Mouse (Mus musculus) stomach, embryonic 14.5 days (tissue): ENCODE data around the gene Gstz1. TPM values are rescaled to one million over a fixed set of nuclear protein-coding genes. Genes with fewer than 3 reads are reported as not detected.
A peak's percentile ranks its signal among the peaks of the same experiment; 100 is the strongest.

ENCODE experiments used
- ATAC-seq: fragments of 200-750 bp; cut with Nextera tagmentation; 2 replicates; pipeline ENCODE4 v1.8.0; 2017; ENCODE audit warnings: low read depth, moderate TSS enrichment; ENCODE audit not compliant: insufficient number of reproducible peaks, insufficient read depth, low FRiP score
- H3K27ac ChIP-seq: fragments of 300-500 bp; sonication (generic); 2 replicates; pipeline ENCODE4 v1.5.1; 2014; ENCODE audit warnings: mild to moderate bottlenecking, low read length, moderate library complexity, mixed read lengths
- H3K27me3 ChIP-seq: fragments of 300-500 bp; sonication (generic); 2 replicates; pipeline ENCODE4 v1.6.1; 2014; ENCODE audit warnings: low read length, control low read depth, mixed read lengths; ENCODE audit not compliant: control insufficient read depth, insufficient read depth
- H3K36me3 ChIP-seq: fragments of 300-500 bp; sonication (generic); 2 replicates; pipeline ENCODE4 v1.6.1; 2014; ENCODE audit warnings: mild to moderate bottlenecking, control low read depth, low read length, moderate library complexity, mixed read lengths; ENCODE audit not compliant: control insufficient read depth, insufficient read depth
- H3K4me1 ChIP-seq: fragments of 300-500 bp; sonication (generic); 2 replicates; pipeline ENCODE4 v1.6.1; 2014; ENCODE audit warnings: low read length, control low read depth, mixed read lengths; ENCODE audit not compliant: control insufficient read depth, insufficient read depth
- H3K4me2 ChIP-seq: fragments of 300-500 bp; sonication (generic); replicated peaks from 2 replicates; pipeline ENCODE4 v1.6.1; 2014; ENCODE audit warnings: low read depth, low read length, control low read depth
- H3K4me3 ChIP-seq: fragments of 300-500 bp; sonication (generic); 2 replicates; pipeline ENCODE4 v1.5.1; 2014; ENCODE audit warnings: low read depth, low read length, control low read depth
- H3K9ac ChIP-seq: fragments of 300-500 bp; sonication (generic); replicated peaks from 2 replicates; pipeline ENCODE4 v1.6.1; 2014; ENCODE audit warnings: low read depth, mild to moderate bottlenecking, control low read depth, low read length, moderate library complexity, mixed read lengths
- H3K9me3 ChIP-seq: fragments of 300-500 bp; sonication (generic); 2 replicates; pipeline ENCODE4 v1.6.1; 2016; ENCODE audit warnings: low read depth, low read length, control low read depth; ENCODE audit not compliant: control insufficient read depth
- WGBS: fragments of 180-500 bp; shearing (Covaris S2); extraction: QIAGEN DNeasy Blood & Tissue Kit; methylation state at CpG from one replicate; pipeline ENCODE4 v1.1.7; 2014; 5-methylcytosine and 5-hydroxymethylcytosine counted together
- polyA plus RNA-seq: library from polyadenylated mRNA; unstranded; fragments of >200 nt; fragmentation: Nextera tagmentation; extraction: Ambion mirVana; gene quantifications from 2 replicates; pipeline ENCODE4 v1.2.1, GENCODE M21; 2014

Gstz1 gene
- polyA plus RNA-seq, 1 experiment from 2014 or later, result 48.0 TPM

DNA sequence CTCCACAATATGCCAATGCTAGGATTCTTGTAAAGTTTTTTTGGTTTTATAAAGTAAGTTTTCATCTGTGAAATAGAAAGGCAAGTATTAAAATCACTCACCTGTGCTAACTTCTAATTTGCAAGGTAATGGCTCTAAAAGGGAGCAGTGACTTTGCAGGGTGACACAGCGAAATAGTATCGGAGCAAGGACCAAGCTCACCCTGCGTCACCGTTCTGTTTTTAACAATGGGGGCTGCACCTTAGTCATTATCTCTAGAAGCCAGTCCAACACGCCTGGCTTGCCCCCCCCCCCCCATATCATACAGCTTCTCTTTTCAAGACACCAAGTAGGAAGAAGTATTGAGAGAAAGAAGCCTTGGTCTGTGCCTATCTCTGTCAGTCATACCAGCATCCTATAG is 13.8 kb downstream of the Gstz1 start:
- no peak overlapping the region for H3K4me2 ChIP-seq
- no peak overlapping the region for H3K9ac ChIP-seq
- no peak overlapping the region for H3K4me3 ChIP-seq
- H3K27ac ChIP-seq, result no peak overlapping the region
- 90% methylated on average over 5 of the region's 5 CpGs for WGBS
- H3K4me1 ChIP-seq, result no peaks in the 10 kb centered on the region
- ATAC-seq, result no peak
- H3K9me3 ChIP-seq, result no peaks in the 10 kb centered on the region
- no peaks in the 10 kb centered on the region for H3K27me3 ChIP-seq
- H3K36me3 ChIP-seq, result peaks cover 4% of the 10 kb centered on the region; the same call in 1 of the 2 replicates

DNA sequence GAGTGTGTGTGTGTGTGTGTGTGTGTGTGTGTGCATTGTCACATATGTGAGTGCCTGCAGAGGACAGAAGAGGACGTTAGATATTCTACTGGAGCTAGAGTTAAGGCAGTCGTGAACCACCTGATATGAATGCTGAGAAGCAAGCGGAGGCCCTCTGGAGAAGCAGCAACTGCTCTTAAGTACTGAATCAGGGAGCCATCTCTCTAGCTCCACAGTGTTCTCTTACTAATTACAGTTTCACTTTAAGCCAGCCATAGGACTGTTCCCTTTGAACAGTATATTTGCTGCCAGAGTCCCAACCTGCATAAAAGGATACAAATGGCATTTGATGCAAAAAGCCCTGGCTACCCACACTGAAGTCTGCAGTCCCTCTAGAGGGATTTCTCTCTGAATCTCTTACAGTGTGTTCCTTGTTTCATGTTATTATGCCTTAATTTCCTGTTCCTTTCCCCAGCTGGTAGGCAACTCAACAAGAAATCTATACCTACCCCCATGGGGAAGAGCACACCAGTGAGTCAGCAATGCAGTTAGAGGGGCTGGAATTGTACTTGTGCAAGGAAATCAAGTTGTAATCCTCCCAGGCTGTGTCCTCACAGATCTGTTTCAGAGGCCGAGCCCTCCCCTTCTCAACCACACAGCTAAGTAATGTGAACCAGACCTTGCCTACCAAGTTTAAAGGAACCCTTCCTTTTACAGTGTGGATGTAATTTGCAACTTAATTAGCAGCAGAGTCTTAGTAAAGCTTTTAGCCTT is 28.4 kb downstream of the Gstz1 start:
- Histone ChIP-seq H3K9ac (no peak overlapping the region), H3K27me3 (no peaks in the 10 kb centered on the region), H3K9me3 (no peaks in the 10 kb centered on the region), H3K4me3 (no peak overlapping the region), H3K4me2 (no peak overlapping the region), H3K27ac (no peak overlapping the region), H3K36me3 (no peaks in the 10 kb centered on the region; the same call in 1 of the 2 replicates), H3K4me1 (no peaks in the 10 kb centered on the region)
- no peak for ATAC-seq
- 77% methylated on average over 4 of the region's 4 CpGs for WGBS

DNA sequence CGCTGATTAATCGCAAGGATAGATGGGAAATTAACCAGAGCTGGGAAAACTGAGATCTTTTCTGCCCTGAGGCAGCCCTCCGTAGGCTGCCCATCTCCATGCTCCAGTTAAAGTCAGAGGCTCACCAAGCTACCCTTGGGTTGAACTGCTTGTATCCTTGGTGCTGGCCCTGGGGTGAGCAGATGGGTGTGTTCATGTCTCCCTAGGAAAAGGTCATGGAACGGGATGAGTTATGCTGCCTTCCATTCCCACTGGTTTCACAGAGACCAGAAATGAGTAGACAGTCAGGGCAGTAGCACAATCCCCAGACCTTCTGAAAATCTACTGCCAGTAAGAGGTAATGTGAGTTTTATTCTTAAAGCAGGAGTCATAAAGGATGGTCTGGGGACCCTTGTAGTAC is 30.7 kb downstream of the Gstz1 start:
- no peak overlapping the region for H3K4me3 ChIP-seq
- no peak overlapping the region for H3K27ac ChIP-seq
- no peaks in the 10 kb centered on the region for H3K36me3 ChIP-seq
- H3K4me2 ChIP-seq, result no peak overlapping the region
- no peaks in the 10 kb centered on the region for H3K27me3 ChIP-seq
- H3K4me1 ChIP-seq, result no peaks in the 10 kb centered on the region
- ATAC-seq, result no peak
- H3K9me3 ChIP-seq, result no peaks in the 10 kb centered on the region
- 96% methylated on average over 4 of the region's 4 CpGs for WGBS
- no peak overlapping the region for H3K9ac ChIP-seq

DNA sequence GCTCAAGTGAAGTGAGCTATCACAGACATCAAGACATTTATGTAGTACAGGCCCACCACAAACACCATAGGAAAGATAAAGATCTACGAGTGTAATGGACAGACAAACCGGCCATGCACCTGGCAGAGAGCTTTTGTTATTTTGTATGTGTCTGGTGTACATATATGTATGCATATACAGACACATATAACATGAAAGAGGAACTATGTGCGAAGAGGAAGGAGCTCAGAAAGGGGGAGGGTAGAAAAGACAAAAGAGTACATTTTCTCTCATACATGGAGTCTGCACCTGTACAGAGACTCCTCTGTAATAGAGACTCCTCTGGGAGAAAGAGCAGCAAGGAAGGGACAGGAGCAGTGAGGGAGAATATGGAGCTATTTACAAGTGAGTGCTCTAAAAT is 46.0 kb downstream of the Gstz1 start:
- H3K27me3 ChIP-seq, result no peaks in the 10 kb centered on the region
- no peak for ATAC-seq
- H3K4me3 ChIP-seq, result no peak overlapping the region
- H3K27ac ChIP-seq, result no peak overlapping the region
- no peaks in the 10 kb centered on the region for H3K9me3 ChIP-seq
- 85% methylated on average over 3 of the region's 3 CpGs for WGBS
- no peaks in the 10 kb centered on the region for H3K36me3 ChIP-seq
- H3K4me2 ChIP-seq, result no peak overlapping the region
- no peaks in the 10 kb centered on the region for H3K4me1 ChIP-seq
- H3K9ac ChIP-seq, result no peak overlapping the region

DNA sequence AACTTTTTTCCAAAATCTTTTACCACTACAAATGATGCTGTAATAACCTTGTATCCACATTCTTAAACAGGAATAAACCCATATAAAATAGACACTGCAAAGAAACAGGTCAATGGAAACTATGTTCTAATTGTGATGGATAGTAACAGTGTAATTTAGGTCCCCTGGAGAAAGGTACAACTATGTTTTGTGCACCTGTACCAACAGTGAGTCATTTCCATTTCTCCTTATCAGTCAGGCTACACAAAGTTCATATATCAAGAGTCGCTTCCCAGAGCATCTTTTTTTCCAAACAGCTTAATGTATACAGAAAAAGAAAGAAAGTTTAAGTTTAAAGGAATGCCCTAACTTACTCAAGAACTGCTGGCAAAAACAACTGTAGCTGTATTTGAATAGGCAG is 48.1 kb downstream of the Gstz1 start:
- Histone ChIP-seq H3K9ac (no peak overlapping the region), H3K4me2 (no peak overlapping the region), H3K4me1 (peaks cover 6% of the 10 kb centered on the region; the same call in 1 of the 2 replicates), H3K36me3 (no peaks in the 10 kb centered on the region), H3K4me3 (no peak overlapping the region), H3K27ac (no peak overlapping the region), H3K27me3 (no peaks in the 10 kb centered on the region), H3K9me3 (no peaks in the 10 kb centered on the region)
- no peak for ATAC-seq
- WGBS, result 57% methylated on average over 1 of the region's 1 CpGs

DNA sequence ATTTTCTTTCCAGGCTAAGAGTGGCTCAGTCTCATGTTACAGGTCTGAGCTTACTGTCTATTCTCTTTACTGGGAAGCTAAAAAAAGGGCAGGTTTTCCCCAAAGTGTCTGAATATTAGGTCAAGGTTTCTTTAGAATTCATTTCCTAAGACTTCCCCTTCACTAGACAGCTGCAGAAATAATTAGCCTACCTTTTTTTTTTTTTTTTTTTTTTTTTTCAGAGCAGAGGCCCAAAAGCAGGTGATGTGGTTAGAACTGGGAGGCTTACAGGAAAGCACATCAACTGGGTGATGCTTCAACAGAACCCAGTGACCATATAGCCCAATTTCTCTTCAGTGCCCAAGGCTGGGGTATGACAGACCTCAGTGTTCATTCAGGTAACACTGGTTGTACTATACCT is 49.3 kb downstream of the Gstz1 start:
- peaks cover 6% of the 10 kb centered on the region; the same call in 1 of the 2 replicates for H3K4me1 ChIP-seq
- H3K9me3 ChIP-seq, result no peaks in the 10 kb centered on the region
- H3K27ac ChIP-seq, result no peak overlapping the region
- no peak overlapping the region for H3K4me3 ChIP-seq
- no peak for ATAC-seq
- no peaks in the 10 kb centered on the region for H3K36me3 ChIP-seq
- H3K27me3 ChIP-seq, result no peaks in the 10 kb centered on the region
- no peak overlapping the region for H3K9ac ChIP-seq
- no peak overlapping the region for H3K4me2 ChIP-seq

DNA sequence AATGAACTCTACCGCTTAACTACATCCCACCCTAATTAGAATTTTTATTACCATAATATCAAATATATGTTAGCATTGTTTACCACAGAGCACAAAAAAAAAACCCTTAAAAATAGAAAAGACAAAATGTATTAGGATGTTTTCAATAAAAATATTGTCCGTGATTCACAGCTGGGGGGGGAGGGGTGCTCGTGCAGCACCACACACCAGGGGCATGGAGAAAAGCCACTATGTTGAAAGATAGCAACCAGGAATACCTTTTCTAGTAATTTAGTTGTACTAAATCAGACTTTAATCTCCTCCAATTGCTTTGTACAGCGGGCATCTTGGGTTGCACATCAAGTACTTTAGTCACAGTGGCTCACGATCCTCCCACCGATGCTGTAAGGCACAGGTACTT is 51.8 kb downstream of the Gstz1 start:
- Histone ChIP-seq H3K4me1 (peaks cover 6% of the 10 kb centered on the region; the same call in 1 of the 2 replicates), H3K4me3 (peak overlapping the region; percentile 92), H3K27me3 (no peaks in the 10 kb centered on the region), H3K36me3 (no peaks in the 10 kb centered on the region), H3K4me2 (peak overlapping the region; percentile 87; the same call in 1 of the 2 replicates), H3K9ac (peak overlapping the region; percentile 86; the same call in 1 of the 2 replicates), H3K9me3 (no peaks in the 10 kb centered on the region), H3K27ac (no peak overlapping the region)
- no peak for ATAC-seq
- WGBS, result 59% methylated on average over 6 of the region's 6 CpGs

DNA sequence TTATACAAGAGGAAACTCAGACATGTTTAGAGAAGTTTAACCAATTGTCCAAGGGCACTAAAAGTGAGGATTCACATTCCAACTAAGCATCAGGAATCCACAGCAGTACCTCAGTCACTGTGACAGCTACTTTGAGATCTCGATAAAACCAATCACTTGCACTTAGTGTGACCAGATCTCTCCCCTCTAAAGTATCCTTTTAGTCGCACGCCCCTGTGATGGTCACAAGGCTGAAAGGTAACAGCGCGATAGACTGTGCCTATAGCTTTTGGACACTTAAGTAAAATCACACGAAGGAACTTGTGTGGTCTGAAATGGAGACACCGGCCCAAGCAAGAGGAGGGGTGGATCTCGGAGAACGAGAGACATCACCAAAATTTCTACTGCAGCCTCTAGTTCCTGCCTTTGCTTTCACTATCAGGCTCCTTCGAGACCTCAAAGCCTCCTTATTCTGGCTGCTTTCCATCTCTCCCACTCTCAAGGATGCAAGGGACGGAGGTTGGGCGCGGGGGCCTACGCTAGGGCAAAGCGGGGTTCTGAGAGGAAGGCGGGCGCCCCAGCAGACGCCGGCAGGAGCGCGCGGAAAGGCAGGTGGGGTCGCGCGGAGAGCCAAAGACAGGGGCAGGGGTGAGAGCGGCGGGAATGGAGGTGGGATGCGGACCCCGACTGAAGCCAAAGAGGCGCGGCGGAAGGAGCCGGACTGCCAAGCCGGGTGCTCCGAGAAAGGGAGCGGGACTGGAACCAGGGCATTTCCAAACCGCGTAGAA is 52.4 kb downstream of the Gstz1 start, which contains the start of gene Samd15:
Samd15 (plus strand) TSS at position 518 of the 767 bp plus-strand sequence.
- peaks cover 6% of the 10 kb centered on the region; the same call in 1 of the 2 replicates for H3K4me1 ChIP-seq
- WGBS, result under 1% methylated on average over 36 of the region's 38 CpGs
- H3K4me2 ChIP-seq, result peak within 1 kb of the TSS; percentile 87
- peak within 1 kb of the TSS; percentile 92 for H3K4me3 ChIP-seq
- ATAC-seq, result peak; percentile 39; the same call in 1 of the 2 replicates
- no peaks in the 10 kb centered on the region for H3K36me3 ChIP-seq
- peak within 1 kb of the TSS; percentile 86 for H3K9ac ChIP-seq
- no peaks in the 10 kb centered on the region for H3K27me3 ChIP-seq
- H3K27ac ChIP-seq, result peak within 1 kb of the TSS; percentile 71; the same call in 1 of the 2 replicates
- no peaks in the 10 kb centered on the region for H3K9me3 ChIP-seq
